Mouse (Mus musculus): ENCODE results near the gene Msl1.

Msl1 gene

DNA sequence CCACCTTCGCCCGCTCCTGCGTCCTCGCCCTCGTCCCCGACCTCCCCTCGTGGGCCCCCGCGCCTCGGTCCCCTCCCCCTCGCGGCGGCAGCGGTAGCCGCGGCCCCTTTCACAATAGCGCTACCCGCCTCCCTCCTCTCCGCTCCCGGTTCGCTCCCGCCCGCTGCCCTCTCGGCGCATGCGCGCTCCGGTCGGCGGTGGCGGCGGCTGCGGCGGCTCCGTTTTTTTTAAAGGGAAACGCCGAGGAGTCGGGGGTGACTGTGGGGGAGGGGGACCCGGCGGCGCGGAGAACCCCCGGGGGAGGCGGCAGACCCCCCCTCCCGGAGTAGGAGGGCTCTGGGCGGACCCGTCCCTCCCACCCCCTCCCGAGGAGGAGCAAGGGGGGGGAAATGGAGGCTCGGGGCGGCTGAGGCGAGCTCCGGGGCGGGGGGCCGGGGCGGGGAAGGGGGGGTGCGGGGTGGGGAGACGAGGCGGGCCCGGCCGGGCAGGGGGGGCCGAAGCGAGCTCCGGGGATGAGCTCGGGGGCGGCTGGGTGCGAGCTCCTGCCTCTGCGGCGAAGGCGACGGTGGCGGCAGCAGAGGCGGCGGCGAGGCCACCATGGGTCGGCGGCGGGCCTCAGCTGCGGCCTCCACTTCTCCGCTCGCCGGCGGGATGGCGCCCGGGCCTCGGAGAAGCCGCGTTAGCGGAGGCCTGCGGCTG is at the start of gene Msl1:
TSS of gene Msl1 (plus strand) at position 502 of the 699 bp plus-strand sequence.
- no peak for DNase-seq (ENCODE audit: extremely low read depth, low read depth, low spot score)

DNA sequence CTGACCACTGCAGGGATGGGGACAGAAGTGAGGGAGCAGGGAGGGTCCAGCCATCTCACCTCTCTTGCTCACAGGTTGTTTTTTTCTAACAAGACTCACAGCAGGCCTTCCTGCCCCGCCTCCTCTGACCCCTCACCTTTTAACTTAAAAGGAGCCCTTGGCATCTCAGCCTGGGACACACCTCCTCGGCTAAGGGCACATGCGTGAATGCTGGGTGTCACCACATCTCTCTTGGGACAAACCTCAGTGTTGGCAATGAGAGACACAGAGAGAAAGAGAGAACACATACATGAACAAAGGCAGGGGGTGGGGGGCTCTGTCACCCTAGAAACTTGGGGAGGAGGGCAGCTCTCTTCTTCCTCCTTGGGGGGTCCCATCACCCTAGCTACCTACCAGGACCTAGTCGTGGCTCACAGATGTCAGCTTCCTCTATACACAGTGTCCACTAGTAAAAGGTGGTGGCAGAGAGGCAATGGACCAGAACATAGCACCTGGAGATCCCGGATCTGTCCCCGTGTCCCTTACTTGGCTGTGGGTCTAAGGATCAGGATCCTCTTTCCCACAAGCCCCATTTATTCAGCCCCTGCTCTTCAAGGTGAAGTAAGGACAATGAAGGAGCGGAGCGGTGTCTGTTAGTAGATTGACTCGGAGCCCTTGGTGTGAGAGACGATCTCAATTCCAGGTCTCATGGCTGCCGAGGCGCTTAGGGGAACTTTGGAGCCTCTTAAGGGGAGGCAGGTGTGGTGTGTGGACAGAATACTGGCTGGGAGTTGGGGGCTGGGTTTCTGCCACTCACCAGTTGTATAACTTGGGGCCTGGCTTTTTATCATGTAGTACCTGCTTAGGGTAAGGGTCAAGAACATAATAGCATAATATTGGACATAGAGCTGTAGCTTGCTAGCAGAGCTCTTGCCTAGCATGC is 49.1 kb upstream of the Msl1 start:
- DNase-seq (ENCODE audit: extremely low read depth, low read depth, low spot score): no peak

GRCm38 (mm10) chr11:98746855-98747693 is 48.2 kb upstream of the Msl1 start:
- no peak for DNase-seq (ENCODE audit: extremely low read depth, low read depth, low spot score)

DNA sequence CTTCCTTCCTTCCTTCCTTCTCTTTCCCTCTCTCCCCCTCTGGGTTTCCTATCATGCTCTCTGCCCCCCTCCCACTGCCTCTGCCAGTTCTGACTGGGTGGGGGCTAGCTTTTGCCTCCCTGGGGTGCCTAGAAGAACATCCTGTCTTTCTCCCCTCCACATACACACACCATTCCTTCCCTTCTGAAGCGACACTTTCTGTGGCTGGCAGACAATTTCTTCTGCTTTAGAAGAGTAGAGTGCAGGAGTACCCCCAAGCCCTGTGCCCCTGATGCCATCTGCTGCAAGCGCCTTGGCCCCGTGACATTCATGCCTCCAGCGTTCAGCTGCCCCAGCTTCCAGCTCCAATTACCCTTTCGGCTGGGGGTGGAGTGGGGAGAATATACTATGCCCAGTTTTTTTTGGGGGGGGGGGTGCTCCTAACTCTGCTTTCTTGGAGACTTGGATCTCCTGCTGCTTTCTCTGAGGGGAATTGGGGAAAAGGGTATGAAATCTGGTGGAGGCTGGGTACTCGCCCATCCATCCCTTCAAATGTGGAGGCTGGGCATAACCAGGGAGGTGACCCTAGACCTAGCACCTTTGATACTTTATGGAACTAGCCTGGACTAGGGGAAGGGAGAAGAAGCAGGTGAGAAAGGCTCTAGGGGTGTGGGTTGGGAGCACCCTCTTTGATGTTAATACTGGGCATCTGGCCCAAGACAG is 47.4 kb upstream of the Msl1 start:
- no peak for DNase-seq (ENCODE audit: extremely low read depth, low read depth, low spot score)

DNA sequence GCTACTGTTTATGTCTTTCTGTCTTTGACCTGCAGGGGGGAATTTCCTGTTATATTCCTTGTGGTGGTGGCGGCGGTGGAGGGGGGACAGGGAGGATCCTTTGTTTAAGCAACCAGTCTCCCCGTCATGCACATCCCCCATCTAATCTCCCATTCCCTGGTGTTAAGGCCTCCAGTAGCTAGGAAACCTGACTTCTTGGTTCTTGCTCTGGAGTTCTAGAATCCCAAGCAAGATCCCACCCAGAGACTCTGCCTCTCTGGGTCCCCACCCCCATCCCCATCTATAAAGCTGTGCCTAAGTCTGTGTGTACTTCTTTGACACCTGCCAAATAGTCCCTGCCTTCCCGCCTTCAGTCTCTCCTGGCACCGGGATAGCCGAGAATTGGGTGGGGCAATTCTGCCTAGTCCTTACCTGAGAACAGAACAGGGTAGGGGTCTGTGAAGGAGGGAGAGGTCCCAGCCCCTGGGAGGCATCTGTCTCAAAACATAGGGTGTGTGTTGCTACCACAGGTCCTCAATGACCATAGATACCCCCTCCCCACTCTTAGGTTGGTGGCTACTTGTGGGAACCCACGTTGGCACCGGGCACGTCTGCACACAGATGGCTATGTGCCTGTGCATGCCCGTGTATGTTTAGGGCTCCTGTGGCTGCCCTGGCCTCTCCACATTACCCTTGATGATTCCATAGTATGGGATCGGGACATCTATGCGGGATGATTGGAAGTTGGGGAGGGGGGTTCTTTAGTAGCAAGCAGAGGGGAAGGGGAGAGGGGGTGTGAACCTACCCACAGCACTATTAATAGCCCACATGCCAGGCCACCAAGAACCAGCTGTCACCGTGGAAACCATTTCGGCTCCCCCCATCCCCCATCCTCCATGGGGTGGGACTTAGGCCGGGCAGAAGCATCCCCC is 46.6 kb upstream of the Msl1 start:
- no peak for DNase-seq (ENCODE audit: extremely low read depth, low read depth, low spot score)

GRCm38 (mm10) chr11:98749716-98750115 is 45.6 kb upstream of the Msl1 start:
- DNase-seq (ENCODE audit: extremely low read depth, low read depth, low spot score): no peak

DNA sequence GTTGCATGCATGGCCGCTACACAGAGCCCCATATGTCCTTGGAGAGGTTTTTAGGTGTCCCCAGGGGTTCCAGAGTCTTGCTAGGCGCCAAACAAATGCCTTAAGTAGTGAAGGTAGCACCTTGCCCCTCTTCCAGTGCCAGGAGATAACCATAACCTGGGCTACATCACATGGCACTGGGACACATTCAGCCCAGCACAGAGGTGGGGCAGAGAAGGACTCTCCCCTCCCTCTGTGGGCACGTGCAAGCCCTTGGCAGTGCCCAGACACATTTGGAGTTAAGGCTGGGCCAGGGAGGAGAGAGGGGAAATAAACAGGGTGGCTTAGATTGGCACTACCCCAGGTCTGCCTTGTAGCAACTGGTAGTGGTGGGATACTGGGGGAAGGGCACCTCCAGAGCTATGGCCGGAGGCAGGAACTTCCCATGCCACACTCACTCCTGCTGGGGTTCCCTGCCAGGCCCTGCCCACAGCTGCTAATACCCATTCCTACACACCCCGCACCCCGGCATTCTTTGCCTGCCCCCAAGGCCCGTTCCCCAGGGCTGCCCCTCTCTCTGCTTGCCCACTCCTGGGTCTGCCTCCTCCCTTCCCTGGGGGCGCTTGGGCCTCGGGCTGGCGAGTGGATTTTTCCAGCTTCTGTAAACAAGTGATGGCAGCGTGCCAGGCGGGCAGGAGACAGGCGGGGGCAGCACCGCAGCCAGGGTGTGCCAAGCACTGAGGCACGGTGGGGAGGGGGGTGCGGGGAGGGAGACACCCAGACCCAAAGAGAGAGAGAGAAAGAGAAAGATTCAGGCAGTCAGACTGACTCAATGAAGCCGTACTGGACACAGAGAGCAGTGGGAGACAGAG is 44.7 kb upstream of the Msl1 start:
- peak; percentile 82 for DNase-seq (ENCODE audit: extremely low read depth, low read depth, low spot score)

DNA sequence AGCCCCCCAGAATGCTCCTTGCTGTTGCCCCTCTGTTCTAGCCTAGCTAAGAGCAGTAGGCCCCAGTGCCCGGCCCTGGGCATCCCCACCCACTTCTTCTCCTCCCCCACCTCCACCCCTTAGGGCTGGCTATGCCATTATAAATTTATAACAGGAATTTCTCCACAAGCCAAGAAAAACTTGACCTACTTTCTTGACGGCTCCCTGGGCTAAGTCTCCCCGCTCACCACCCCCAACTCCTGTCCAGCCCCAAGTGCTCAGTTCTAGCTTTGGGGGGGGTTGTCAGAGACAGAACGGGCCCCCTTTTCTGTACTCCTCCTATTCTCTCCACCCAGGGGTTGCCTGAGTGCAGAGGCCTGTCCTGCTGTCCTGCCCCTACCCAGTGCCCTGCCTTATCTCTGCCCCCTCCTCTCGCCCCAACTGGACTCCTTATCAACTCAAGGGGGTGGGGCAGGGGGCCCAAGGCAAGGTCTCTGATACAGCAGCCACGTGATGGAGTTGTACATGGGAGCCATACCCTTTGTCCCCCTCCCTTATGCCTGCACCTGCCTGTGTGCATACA is 44.0 kb upstream of the Msl1 start:
- no peak for DNase-seq (ENCODE audit: extremely low read depth, low read depth, low spot score)

- no peak for DNase-seq (ENCODE audit: extremely low read depth, low read depth, low spot score)
Measured at GRCm38 (mm10) chr11:98752562-98753140, 42.7 kb upstream of the Msl1 start.

GRCm38 (mm10) chr11:98753264-98753663 is 42.1 kb upstream of the Msl1 start:
- DNase-seq (ENCODE audit: extremely low read depth, low read depth, low spot score): no peak

- DNase-seq (ENCODE audit: extremely low read depth, low read depth, low spot score): no peak
Measured at GRCm38 (mm10) chr11:98754151-98754620, 41.1 kb upstream of the Msl1 start.

DNA sequence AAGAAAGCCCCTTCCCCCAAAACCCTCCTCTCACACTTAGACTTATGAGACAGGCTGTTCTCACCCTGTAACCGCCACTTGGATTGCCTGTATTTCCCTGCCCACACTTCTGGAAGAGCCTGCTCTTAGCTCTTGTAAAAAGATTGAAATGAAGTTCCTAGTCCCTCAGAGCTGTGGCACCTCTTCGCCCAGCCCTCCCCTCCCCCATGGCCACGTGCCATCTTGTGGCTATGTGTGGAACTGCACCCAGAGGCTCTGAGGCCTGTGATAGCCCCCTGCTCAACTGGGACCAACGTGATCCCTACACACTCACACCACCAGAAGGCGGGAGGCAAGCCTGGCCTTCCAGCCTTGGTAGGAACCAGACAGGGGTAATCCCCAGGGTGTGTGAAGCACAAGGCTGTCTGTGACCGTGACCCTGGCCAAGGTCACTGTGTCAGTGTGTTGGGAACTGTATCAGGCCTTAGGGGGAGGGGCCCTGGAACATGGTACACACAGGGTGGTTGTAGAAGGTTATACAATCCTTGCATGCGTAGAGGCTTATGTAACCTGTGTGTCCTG is 40.6 kb upstream of the Msl1 start:
- DNase-seq (ENCODE audit: extremely low read depth, low read depth, low spot score): no peak

DNA sequence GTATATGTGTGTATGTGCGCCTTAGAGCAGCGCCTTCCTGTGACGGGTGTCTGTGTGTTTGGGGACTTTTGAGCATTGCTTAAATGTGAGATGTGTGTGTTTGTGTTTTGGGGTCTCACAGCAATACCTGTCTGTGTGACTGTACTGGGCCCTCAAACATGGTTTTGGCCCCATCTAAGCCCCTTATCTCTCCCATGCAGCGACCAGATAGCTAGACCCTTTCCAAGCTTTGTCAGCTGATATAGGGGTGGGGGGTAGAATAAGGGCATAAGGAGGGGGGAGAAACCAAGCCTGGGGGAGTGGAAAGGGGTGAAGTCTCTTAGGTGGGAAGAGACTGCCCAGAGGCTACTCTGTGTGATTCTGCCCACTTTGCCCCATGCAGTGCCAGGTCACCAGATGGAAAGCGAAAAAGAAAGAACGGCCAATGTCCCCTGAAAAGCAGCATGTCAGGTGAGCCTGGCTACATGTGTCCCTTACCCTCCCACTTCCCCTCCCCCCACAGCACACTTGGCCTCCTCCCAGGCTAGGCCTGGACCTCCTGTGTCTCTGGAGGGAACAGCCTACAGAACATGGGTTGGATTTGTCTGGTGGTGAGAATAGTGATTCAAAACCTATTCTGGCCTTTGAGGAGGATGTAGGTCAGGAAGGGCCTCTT is 39.5 kb upstream of the Msl1 start:
- DNase-seq (ENCODE audit: extremely low read depth, low read depth, low spot score): no peak

- DNase-seq (ENCODE audit: extremely low read depth, low read depth, low spot score): no peak
Measured at GRCm38 (mm10) chr11:98756711-98757110, 38.6 kb upstream of the Msl1 start.

GRCm38 (mm10) chr11:98761939-98762338 is 33.4 kb upstream of the Msl1 start:
- no peak for DNase-seq (ENCODE audit: extremely low read depth, low read depth, low spot score)

GRCm38 (mm10) chr11:98762756-98763501 is 32.4 kb upstream of the Msl1 start:
- DNase-seq (ENCODE audit: extremely low read depth, low read depth, low spot score): no peak

Data from fat pad, adult 2 months (tissue).